Mouse (Mus musculus) CD4-positive, CD25-positive, alpha-beta regulatory T cell, adult 4 months (primary cell): Measurements from ENCODE around the gene Krtap6-1. TPM values are rescaled to one million over a fixed set of nuclear protein-coding genes. Genes with fewer than 3 reads are reported as not detected.
"Not testable (repeated sequence)": the region's sequence is repeated elsewhere in the genome, so short reads cannot be mapped to it uniquely, and the experiment has no call there.

Experiments
- ATAC-seq: one replicate; pipeline ENCODE4 v1.8.0; 2017
- polyA plus RNA-seq, 2 experiments: library from polyadenylated mRNA; unstranded; fragments of 100-300 nt; shearing (Covaris generic); gene quantifications; one replicate each; pipeline ENCODE4 v1.2.1; 2017

Krtap6-1 gene
- polyA plus RNA-seq, result not detected

GRCm38 (mm10) chr16:89031399-89031798 lies at the start of gene Krtap6-1:
Krtap6-1 (plus strand) TSS chr16:89031699.
- not testable (repeated sequence) for ATAC-seq

GRCm38 (mm10) chr16:89010659-89011058 lies 20.8 kb upstream of the Krtap6-1 start, which contains the start of gene Krtap22-2:
Krtap22-2 (minus strand) TSS chr16:89010759.
- ATAC-seq, result no peak

- no peak for ATAC-seq
These were observed 17.5 kb upstream of the Krtap6-1 start for GRCm38 (mm10) chr16:89013973-89014372.

- ATAC-seq, result not testable (repeated sequence)
These were observed 16.5 kb upstream of the Krtap6-1 start, which contains the start of gene Gm10229 for GRCm38 (mm10) chr16:89014984-89015383. Gm10229 (plus strand) TSS chr16:89015284.

- not testable (repeated sequence) for ATAC-seq
These were observed 9.9 kb downstream of the Krtap6-1 start, which contains the start of gene Gm10228 for GRCm38 (mm10) chr16:89041372-89041771. Gm10228 (minus strand) TSS chr16:89041472.

- no peak for ATAC-seq
These were observed 16.3 kb downstream of the Krtap6-1 start, which contains the start of gene Krtap6-5 for GRCm38 (mm10) chr16:89047783-89048182. Krtap6-5 (minus strand) TSS chr16:89047883.

GRCm38 (mm10) chr16:89063902-89064301 lies 32.4 kb downstream of the Krtap6-1 start, which contains the start of gene 1110025L11Rik:
1110025L11Rik (minus strand) TSS chr16:89064002.
- not testable (repeated sequence) for ATAC-seq

- not testable (repeated sequence) for ATAC-seq
These were observed 39.5 kb downstream of the Krtap6-1 start for GRCm38 (mm10) chr16:89071041-89071440.

Other genes starting within 250 kb of the Krtap6-1 start
- not detected for gene Gm20741, start 219.5 kb upstream of the Krtap6-1 start, polyA plus RNA-seq
- gene Krtap15, start 211.5 kb upstream of the Krtap6-1 start, polyA plus RNA-seq, result not detected
- gene Krtap14, start 205.6 kb upstream of the Krtap6-1 start, polyA plus RNA-seq, result not detected
- gene Krtap19-1, start 162.3 kb upstream of the Krtap6-1 start, polyA plus RNA-seq, result not detected
- gene Krtap19-2, start 157.4 kb upstream of the Krtap6-1 start, polyA plus RNA-seq, result not detected
- not detected for gene Krtap19-3, start 153.7 kb upstream of the Krtap6-1 start, polyA plus RNA-seq
- gene Krtap19-4, start 146.6 kb upstream of the Krtap6-1 start, polyA plus RNA-seq, result not detected
- not detected for gene Krtap19-5, start 135.2 kb upstream of the Krtap6-1 start, polyA plus RNA-seq
- gene Krtap19-9b, start 99.4 kb upstream of the Krtap6-1 start, polyA plus RNA-seq, result not detected
- not detected for gene Krtap16-3, start 68.8 kb upstream of the Krtap6-1 start, polyA plus RNA-seq
- gene Krtap22-2, start 20.9 kb upstream of the Krtap6-1 start, polyA plus RNA-seq, result not detected
- not detected for gene Gm10229, start 16.4 kb upstream of the Krtap6-1 start, polyA plus RNA-seq
- not detected for gene Gm10228, start 9.8 kb downstream of the Krtap6-1 start, polyA plus RNA-seq
- gene Krtap6-5, start 16.2 kb downstream of the Krtap6-1 start, polyA plus RNA-seq, result not detected
- gene 1110025L11Rik, start 32.3 kb downstream of the Krtap6-1 start, polyA plus RNA-seq, result not detected
- gene Krtap6-3, start 52.3 kb downstream of the Krtap6-1 start, polyA plus RNA-seq, result not detected
- not detected for gene Gm6358, start 109.2 kb downstream of the Krtap6-1 start, polyA plus RNA-seq
- gene Gm10061, start 119.4 kb downstream of the Krtap6-1 start, polyA plus RNA-seq, result not detected
- not detected for gene Gm9789, start 126.3 kb downstream of the Krtap6-1 start, polyA plus RNA-seq
- gene Gm7735, start 137.8 kb downstream of the Krtap6-1 start, polyA plus RNA-seq, result not detected
- gene 1110057P08Rik, start 143.0 kb downstream of the Krtap6-1 start, polyA plus RNA-seq, result not detected
- not detected for gene Krtap20-2, start 174.2 kb downstream of the Krtap6-1 start, polyA plus RNA-seq